Mouse (Mus musculus) lung, postnatal 0 days (tissue): ENCODE results near the gene Glb1l3. TPM values are rescaled to one million over a fixed set of nuclear protein-coding genes. Genes with fewer than 3 reads are reported as not detected.

Source experiments
- ATAC-seq: fragments of 200-750 bp; cut with Nextera tagmentation; 2 replicates; pipeline ENCODE4 v1.8.0; 2017; ENCODE audit warnings: moderate library complexity
- DNase-seq: peaks from one replicate; pipeline ENCODE4 v3.0.0-alpha.2; 2016; ENCODE audit warnings: low spot score
- H3K27ac ChIP-seq: fragments of 300-500 bp; sonication (generic); 2 replicates; pipeline ENCODE4 v1.5.1; 2014; ENCODE audit warnings: antibody characterized with exemption, mild to moderate bottlenecking, low read length, mixed read lengths
- H3K27me3 ChIP-seq: fragments of 300-500 bp; sonication (generic); replicated peaks from 2 replicates; pipeline ENCODE4 v1.6.1; 2014; ENCODE audit warnings: low read length, mixed read lengths; ENCODE audit not compliant: insufficient read depth
- H3K36me3 ChIP-seq: fragments of 300-500 bp; sonication (generic); 2 replicates; pipeline ENCODE4 v1.6.1; 2014; ENCODE audit warnings: low read length, mixed read lengths; ENCODE audit not compliant: insufficient read depth
- H3K4me1 ChIP-seq: fragments of 300-500 bp; sonication (generic); 2 replicates; pipeline ENCODE4 v1.6.1; 2014; ENCODE audit warnings: antibody characterized with exemption, low read depth, low read length, mixed read lengths; ENCODE audit not compliant: insufficient read depth
- H3K4me2 ChIP-seq: fragments of 300-500 bp; sonication (generic); replicated peaks from 2 replicates; pipeline ENCODE4 v1.6.1; 2014; ENCODE audit warnings: low read depth, mild to moderate bottlenecking, low read length, moderate library complexity, mixed read lengths
- H3K4me3 ChIP-seq: fragments of 300-500 bp; sonication (generic); 2 replicates; pipeline ENCODE4 v1.5.1; 2014; ENCODE audit warnings: low read depth, low read length
- H3K9ac ChIP-seq: fragments of 300-500 bp; sonication (generic); replicated peaks from 2 replicates; pipeline ENCODE4 v1.6.1; 2014; ENCODE audit warnings: low read depth, mild to moderate bottlenecking
- H3K9me3 ChIP-seq: fragments of 300-500 bp; sonication (generic); 2 replicates; pipeline ENCODE4 v1.6.1; 2016; ENCODE audit warnings: low read length, mixed read lengths
- CTCF ChIP-seq: IDR thresholded peaks from 2 replicates; pipeline ENCODE4 v1.5.1; 2016; ENCODE audit warnings: antibody characterized with exemption, mild to moderate bottlenecking
- EP300 ChIP-seq: IDR thresholded peaks from 2 replicates; pipeline ENCODE4 v1.6.1; 2016; ENCODE audit warnings: antibody characterized with exemption, mild to moderate bottlenecking, control low read depth
- WGBS: fragments of 180-500 bp; shearing (Covaris S2); extraction: QIAGEN DNeasy Blood & Tissue Kit; methylation state at CpG from one replicate; pipeline ENCODE4 v1.1.7; 2014; 5-methylcytosine and 5-hydroxymethylcytosine counted together
- polyA plus RNA-seq: library from polyadenylated mRNA; unstranded; fragments of >200 nt; fragmentation: Nextera tagmentation; extraction: Ambion mirVana; gene quantifications from 2 replicates; pipeline ENCODE4 v1.2.1, GENCODE M21; 2015

Gene Glb1l3
- polyA plus RNA-seq, 1 experiment from 2014 or later = 0.90 TPM

DNA sequence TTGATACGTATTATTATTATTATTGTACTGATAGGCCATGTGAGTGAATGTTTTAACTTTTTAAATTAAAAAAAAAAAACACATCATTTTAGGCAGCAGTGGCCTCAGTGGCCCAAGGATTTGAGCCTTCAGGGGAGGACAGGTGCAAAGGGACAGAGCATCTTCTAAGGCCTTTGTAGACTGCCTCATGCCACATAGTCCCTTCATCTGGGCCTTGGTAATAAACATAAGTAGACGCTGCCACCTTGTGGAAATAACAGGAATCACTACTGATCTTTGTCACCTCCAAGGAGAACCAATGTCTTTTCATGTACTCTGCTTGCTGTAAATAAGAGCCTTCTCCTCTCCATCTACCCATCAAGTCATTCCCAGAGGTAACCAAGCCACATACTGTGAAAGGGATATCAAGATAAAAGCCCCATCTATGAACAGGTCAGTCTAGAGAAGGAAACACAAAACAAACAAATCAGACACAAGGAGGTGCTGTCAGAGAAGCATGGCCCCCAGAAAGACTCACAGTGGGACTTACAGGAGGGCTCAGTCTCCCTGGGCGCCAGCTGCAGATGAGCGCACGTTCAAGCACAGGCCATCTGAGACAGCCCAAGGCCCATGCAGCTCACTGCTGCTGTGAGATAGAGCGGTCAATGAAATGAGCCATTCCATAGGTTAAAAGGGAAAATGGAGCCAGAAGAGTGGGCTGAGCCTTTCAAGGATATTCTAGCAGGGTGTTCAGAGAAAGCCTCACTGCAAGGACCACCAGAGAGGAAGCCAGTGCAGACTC is 84.4 kb downstream of the Glb1l3 start:
- DNase-seq (peak; percentile 67), ATAC-seq (no peak)

GRCm38 (mm10) chr9:26775700-26776099 is 85.0 kb downstream of the Glb1l3 start:
- WGBS = 68% methylated on average over 2 of the region's 2 CpGs

More for the DNA sequence above, 84.4 kb downstream of the Glb1l3 start:
- Histone ChIP-seq H3K27ac (no peak overlapping the region), H3K4me3 (no peak overlapping the region), H3K4me2 (no peak overlapping the region), H3K9ac (no peak overlapping the region), H3K27me3 (no peaks in the 10 kb centered on the region), H3K4me1 (no peaks in the 10 kb centered on the region), H3K36me3 (no peaks in the 10 kb centered on the region), H3K9me3 (no peaks in the 10 kb centered on the region)
- WGBS = 62% methylated on average over 6 of the region's 6 CpGs
- TF ChIP-seq CTCF (peak; percentile 82), EP300 (no peak)

DNA sequence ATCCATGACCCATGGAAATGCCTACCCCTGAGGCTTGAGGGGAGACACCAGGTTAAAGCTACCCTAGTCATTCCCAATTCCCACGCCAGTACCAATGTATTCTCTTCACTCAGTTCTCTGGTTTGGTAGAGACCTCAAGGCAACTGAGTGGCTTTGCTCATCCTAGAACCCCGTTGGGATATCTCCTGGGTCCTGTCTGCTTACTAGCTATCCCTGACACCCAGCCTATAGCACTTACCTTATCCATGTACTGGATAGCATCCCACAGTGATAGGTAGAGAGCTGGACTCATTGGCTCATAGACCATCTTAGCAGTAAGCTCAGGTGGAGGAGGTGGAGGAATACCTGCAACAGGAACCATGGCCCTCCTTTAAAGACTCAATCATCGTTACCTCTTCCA is 92.5 kb downstream of the Glb1l3 start:
- Histone ChIP-seq H3K4me2 (no peak overlapping the region), H3K36me3 (no peaks in the 10 kb centered on the region), H3K27ac (no peak overlapping the region), H3K9ac (no peak overlapping the region), H3K27me3 (no peaks in the 10 kb centered on the region), H3K4me1 (no peaks in the 10 kb centered on the region), H3K9me3 (no peaks in the 10 kb centered on the region), H3K4me3 (no peak overlapping the region)
- no peak for DNase-seq
- ATAC-seq = no peak
- no peak for TF ChIP-seq CTCF
- TF ChIP-seq EP300 = no peak
- 73% methylated on average over 3 of the region's 3 CpGs for WGBS

More at GRCm38 (mm10) chr9:26775700-26776099, 85.0 kb downstream of the Glb1l3 start:
- H3K4me1 ChIP-seq = no peaks in the 10 kb centered on the region
- ATAC-seq = no peak
- no peaks in the 10 kb centered on the region for H3K27me3 ChIP-seq
- no peak overlapping the region for H3K9ac ChIP-seq
- no peak overlapping the region for H3K27ac ChIP-seq
- H3K4me3 ChIP-seq = no peak overlapping the region
- no peak for DNase-seq
- TF ChIP-seq EP300 (no peak), CTCF (no peak)
- H3K36me3 ChIP-seq = no peaks in the 10 kb centered on the region
- H3K4me2 ChIP-seq = no peak overlapping the region
- no peaks in the 10 kb centered on the region for H3K9me3 ChIP-seq

Other genes with a start within 250 kb of the Glb1l3 start
- gene B3gat1, start 127.2 kb downstream of the Glb1l3 start, polyA plus RNA-seq = not detected in 2 replicates
- 6.8 and 7.7 TPM in 2 replicates for gene Glb1l2, start 54.4 kb downstream of the Glb1l3 start, polyA plus RNA-seq
- gene Gm1110, start 62.2 kb upstream of the Glb1l3 start, polyA plus RNA-seq = not detected in 2 replicates
- 31.6 and 33.6 TPM in 2 replicates for gene Acad8, start 138.7 kb upstream of the Glb1l3 start, polyA plus RNA-seq
- 52.7 and 55.7 TPM in 2 replicates for gene Thyn1, start 138.8 kb upstream of the Glb1l3 start, polyA plus RNA-seq
- 16.7 TPM in 2 replicates for gene Vps26b, start 169.2 kb upstream of the Glb1l3 start, polyA plus RNA-seq
- 6.3 and 6.4 TPM in 2 replicates for gene Ncapd3, start 169.3 kb upstream of the Glb1l3 start, polyA plus RNA-seq